Mouse (Mus musculus) spleen, adult 2 months (tissue): ENCODE measurements around the gene Olfr1411.

Experiments
- CTCF ChIP-seq: fragments of 200-500 bp; IDR thresholded peaks from 2 replicates; pipeline ENCODE4 v1.5.1; 2011; ENCODE audit warnings: mild to moderate bottlenecking, inconsistent platforms; ENCODE audit not compliant: insufficient read depth, insufficient read length, insufficient replicate concordance; ENCODE audit errors: extremely low read depth
- POLR2A ChIP-seq: fragments of 200-500 bp; IDR thresholded peaks from 2 replicates; pipeline ENCODE4 v1.6.1; 2011; ENCODE audit warnings: low read depth, low read length, inconsistent platforms

- TF ChIP-seq CTCF, result no peak
- TF ChIP-seq POLR2A, result peak; percentile 18; the same call in 1 of the 2 replicates
Measured at GRCm38 (mm10) chr1:92641514-92642272, 47.5 kb downstream of the Olfr1411 start, which contains the start of gene Cops9.
